Mouse (Mus musculus): ENCODE data around the gene Pebp1. TPM values are rescaled to one million over a fixed set of nuclear protein-coding genes. Genes with fewer than 3 reads are reported as not detected.

Gene Pebp1
- polyA plus RNA-seq, 1 experiment from 2014 or later, result 1,134 TPM

GRCm38 (mm10) chr5:117239106-117239505 lies 48.3 kb downstream of the Pebp1 start:
- H3K36me3 ChIP-seq (ENCODE audit: control insufficient read depth, insufficient read depth, low read length), result peaks cover 6% of the 10 kb centered on the region; the same call in 1 of the 2 replicates
- ATAC-seq, result no peak
- no peak overlapping the region for H3K4me2 ChIP-seq (ENCODE audit: low read length)
- 77% methylated on average over 4 of the region's 4 CpGs for WGBS
- H3K9me3 ChIP-seq (replicated peaks; ENCODE audit: control insufficient read depth, low read length, poor library complexity, severe bottlenecking), result no peaks in the 10 kb centered on the region
- peaks cover 13% of the 10 kb centered on the region for H3K4me1 ChIP-seq (ENCODE audit: control insufficient read depth, insufficient read depth, low read length)
- no peak overlapping the region; the same call in 1 of the 2 replicates for H3K27ac ChIP-seq (ENCODE audit: low read length)
- H3K27me3 ChIP-seq (ENCODE audit: control insufficient read depth, insufficient read depth, low read depth, low read length), result no peaks in the 10 kb centered on the region
- H3K9ac ChIP-seq (ENCODE audit: low read depth, low read length), result no peak overlapping the region
- no peak overlapping the region for H3K4me3 ChIP-seq (ENCODE audit: low read depth, low read length)

- peaks cover 6% of the 10 kb centered on the region; the same call in 1 of the 2 replicates for H3K36me3 ChIP-seq (ENCODE audit: control insufficient read depth, insufficient read depth, low read length)
- H3K9ac ChIP-seq (ENCODE audit: low read depth, low read length), result no peak overlapping the region
- no peaks in the 10 kb centered on the region for H3K27me3 ChIP-seq (ENCODE audit: control insufficient read depth, insufficient read depth, low read depth, low read length)
- H3K9me3 ChIP-seq (replicated peaks; ENCODE audit: control insufficient read depth, low read length, poor library complexity, severe bottlenecking), result no peaks in the 10 kb centered on the region
- no peak for ATAC-seq
- no peak overlapping the region for H3K4me3 ChIP-seq (ENCODE audit: low read depth, low read length)
- 86% methylated on average over 5 of the region's 5 CpGs for WGBS
- no peak overlapping the region for H3K27ac ChIP-seq (ENCODE audit: low read length)
- H3K4me2 ChIP-seq (ENCODE audit: low read length), result no peak overlapping the region
- peaks cover 3% of the 10 kb centered on the region; the same call in 1 of the 2 replicates for H3K4me1 ChIP-seq (ENCODE audit: control insufficient read depth, insufficient read depth, low read length)
Observed at GRCm38 (mm10) chr5:117236540-117236939, 50.9 kb downstream of the Pebp1 start.

Other genes starting within 250 kb of the Pebp1 start
- gene Suds3, start 171.5 kb downstream of the Pebp1 start, polyA plus RNA-seq (2015; fragmentation: Nextera tagmentation; extraction: Ambion mirVana), result 82.3 and 83.6 TPM in 2 replicates
- 67.1 and 69.2 TPM in 2 replicates for gene Taok3, start 167.5 kb downstream of the Pebp1 start, polyA plus RNA-seq (2015; fragmentation: Nextera tagmentation; extraction: Ambion mirVana)
- gene Vsig10, start 31.5 kb upstream of the Pebp1 start, polyA plus RNA-seq (2015; fragmentation: Nextera tagmentation; extraction: Ambion mirVana), result 1.1 and 1.8 TPM in 2 replicates
- gene Wsb2, start 69.7 kb upstream of the Pebp1 start, polyA plus RNA-seq (2015; fragmentation: Nextera tagmentation; extraction: Ambion mirVana), result 286 and 309 TPM in 2 replicates
- gene Rfc5, start 101.4 kb upstream of the Pebp1 start, polyA plus RNA-seq (2015; fragmentation: Nextera tagmentation; extraction: Ambion mirVana), result 22.9 and 28.4 TPM in 2 replicates
- 7.5 and 8.9 TPM in 2 replicates for gene Ksr2, start 126.4 kb upstream of the Pebp1 start, polyA plus RNA-seq (2015; fragmentation: Nextera tagmentation; extraction: Ambion mirVana)

All from midbrain, embryonic 16.5 days (tissue).